Mouse (Mus musculus): ENCODE measurements around the gene Abhd17c. TPM values are rescaled to one million over a fixed set of nuclear protein-coding genes. Genes with fewer than 3 reads are reported as not detected.

Gene Abhd17c
- total RNA-seq, 2 experiments from 2014 or later: 45.0 to 53.9 TPM

- DNase-seq (ENCODE audit: low spot score in 2 of 2): no peak
Observed at GRCm38 (mm10) chr7:84120142-84120760, 31.4 kb downstream of the Abhd17c start.

GRCm38 (mm10) chr7:84119216-84120105, 32.2 kb downstream of the Abhd17c start:
- DNase-seq (ENCODE audit: low spot score in 2 of 2): no peak

DNA sequence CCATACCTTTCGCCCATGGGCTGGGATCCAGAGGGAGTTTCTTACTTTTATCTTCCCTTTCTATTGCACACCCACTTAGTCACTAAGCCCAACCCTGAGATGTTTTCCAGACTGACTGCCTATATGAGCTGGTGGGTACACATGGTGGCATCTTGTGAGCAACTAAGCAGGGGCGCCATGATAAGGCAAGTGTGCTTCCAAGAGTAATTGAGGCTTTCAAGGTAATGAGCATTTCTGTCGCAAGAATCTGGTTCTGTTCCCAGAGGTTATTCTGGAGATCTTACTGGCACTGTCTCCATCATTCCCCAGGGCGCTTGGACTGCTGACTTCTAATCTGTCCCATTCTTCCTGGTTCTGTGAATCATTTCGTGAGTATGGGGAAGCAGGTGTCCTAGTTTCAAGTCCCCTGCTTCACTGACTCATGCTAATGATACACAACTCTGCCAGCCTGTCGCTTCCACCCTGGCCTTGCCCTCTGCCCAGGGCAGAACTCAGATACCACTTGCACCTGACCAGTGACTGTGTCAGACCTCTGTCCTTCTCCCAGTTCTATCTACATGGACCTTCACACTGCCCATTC, 34.1 kb downstream of the Abhd17c start:
- no peak for DNase-seq (ENCODE audit: low spot score in 2 of 2)

DNA sequence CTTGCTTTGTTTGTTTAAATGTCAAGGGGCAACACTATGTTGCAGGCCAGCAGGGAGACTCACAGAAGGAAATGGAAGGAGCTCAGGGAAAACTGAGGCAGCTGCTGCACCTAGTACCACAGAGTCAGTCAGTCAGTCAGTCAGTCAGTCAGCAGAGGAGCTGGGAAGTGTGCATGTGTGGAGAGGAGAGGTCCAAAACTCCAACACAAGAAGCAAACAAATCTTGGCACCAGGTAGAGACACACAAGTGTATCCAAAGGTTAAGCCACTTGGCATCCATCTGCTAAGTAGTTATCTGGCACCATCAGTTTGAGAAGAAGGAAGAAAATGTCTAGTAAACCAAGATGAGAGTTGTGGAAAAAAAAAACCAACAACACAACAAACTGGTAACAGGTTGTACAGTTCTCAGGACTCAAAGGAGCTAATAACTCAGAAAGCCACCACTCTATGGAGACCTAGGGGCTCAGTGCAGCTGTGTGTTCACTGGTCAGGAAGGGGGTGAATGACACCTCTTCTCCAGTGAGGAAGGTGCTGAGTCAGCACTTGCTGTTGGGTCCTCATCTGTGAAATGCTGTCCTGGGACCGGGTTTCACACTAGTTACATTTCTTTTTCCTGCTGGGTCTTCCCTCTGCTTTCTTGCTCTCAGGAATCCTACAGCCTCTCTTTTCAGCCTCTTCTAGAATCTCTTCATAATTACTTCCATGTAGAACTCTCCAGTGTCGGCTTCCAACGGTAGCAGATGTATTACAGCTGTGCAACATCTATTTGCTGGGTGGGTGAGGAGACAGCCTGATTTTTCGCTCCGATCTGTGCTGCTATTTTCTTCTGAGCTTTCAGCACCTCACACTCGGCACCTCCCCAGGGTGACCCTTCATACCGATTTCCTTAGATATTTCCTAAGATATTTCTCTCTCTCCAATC, 34.8 kb downstream of the Abhd17c start:
- no peak for DNase-seq (ENCODE audit: low spot score in 2 of 2)

DNA sequence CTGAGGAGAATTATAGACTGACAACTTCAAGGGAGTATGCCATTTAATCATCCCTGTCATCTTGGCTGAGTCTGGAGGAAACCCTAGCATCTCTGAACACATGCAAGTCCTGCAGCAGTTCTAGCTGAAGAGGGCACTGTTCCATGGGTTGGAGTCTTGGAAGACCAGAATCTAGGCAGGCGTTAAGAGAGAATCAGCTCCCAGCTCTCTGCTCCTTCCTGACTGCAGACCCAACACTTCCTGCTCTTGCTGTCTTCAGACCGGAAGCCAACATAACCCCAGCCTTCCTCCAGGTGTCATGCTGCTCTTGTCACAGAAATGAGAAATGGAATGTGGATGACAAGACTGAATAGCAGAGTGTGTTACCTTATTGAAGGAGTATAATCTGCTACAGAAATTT, 36.3 kb downstream of the Abhd17c start:
- DNase-seq (ENCODE audit: low spot score in 2 of 2): no peak

DNA sequence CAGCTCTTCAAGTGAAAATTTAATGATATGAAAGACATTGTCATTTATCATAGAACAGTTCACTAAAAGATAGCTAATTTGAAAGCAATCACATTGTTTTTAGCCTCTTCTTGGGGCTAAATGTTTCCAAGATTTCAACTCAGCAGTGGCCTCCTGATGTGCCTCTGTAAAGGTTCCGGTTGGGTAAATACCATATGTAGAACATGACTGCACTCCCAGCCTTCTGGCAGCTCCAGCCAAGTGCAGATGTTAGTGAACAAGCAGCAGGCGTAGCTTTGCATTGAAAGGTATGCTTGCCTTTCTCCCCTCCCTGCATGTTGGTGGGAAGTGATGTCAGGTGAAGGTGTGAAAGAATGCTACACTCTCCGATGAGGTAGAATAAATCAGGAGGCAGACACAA, 36.9 kb downstream of the Abhd17c start:
- no peak for DNase-seq (ENCODE audit: low spot score in 2 of 2)

- no peak for DNase-seq (ENCODE audit: low spot score in 2 of 2)
Observed at GRCm38 (mm10) chr7:84113035-84113390, 38.7 kb downstream of the Abhd17c start.

DNA sequence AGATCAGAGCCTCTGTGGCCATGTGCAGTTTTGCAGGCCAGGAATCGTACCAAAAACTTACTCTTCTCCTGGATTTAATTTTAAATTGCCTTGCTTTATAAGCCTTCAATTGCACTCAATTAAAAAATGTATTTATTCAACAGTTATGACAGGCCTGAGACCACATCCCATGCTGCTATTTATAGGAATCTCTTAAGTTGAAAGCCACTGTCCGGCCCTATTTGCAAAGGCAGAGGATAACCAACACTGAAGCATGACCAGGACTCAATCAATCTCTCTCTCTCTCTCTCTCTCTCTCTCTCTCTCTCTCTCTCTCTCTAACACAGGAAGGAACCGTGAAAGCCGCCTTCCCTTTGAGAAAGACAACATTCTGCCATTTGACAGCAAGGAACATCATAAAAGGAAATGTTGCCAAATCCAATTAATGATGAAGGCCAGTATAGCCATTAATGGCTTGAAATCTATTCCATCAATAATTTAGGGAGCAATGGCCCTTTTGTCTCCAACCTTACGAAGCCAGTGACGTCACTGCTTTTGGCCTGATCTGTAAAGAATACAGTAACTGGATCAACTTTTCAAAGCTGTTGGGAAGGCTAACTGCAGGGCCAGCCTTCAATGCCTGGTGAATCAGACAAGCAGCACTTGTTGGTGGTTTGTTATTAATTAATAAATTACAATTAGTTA, 39.2 kb downstream of the Abhd17c start:
- DNase-seq (ENCODE audit: low spot score in 2 of 2): no peak

DNA sequence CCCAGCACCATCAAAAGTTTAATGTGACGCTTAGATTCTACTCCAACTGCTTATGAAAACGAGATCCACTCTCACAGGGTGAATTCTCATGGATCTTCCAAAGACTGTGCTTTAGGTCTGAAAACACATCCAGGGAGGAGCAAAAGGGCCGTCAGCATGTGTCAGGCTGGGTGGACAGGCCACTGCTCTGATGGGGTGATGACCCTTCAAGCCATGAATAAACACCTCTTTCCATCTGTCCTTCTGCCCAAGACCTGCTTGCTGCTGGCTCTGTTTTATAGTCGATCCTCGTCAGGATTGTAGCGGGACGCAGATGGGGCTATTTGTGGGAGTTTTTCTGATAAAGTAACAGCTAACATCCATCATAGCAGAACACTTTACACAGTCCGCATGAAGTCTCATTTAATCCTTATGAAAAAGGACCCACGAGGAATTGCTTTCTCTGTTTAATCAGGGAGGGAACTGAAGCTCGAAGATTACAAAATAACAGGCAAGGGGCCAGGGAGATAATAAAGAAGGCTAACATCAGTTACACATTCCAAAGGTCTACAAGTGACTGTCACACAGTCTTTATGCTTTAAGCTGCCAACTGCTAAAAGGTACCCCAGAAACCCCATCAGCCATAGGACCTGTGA, 39.9 kb downstream of the Abhd17c start:
- DNase-seq (ENCODE audit: low spot score in 2 of 2): no peak

GRCm38 (mm10) chr7:84106942-84107341, 44.8 kb downstream of the Abhd17c start:
- DNase-seq (ENCODE audit: low spot score in 2 of 2): no peak

DNA sequence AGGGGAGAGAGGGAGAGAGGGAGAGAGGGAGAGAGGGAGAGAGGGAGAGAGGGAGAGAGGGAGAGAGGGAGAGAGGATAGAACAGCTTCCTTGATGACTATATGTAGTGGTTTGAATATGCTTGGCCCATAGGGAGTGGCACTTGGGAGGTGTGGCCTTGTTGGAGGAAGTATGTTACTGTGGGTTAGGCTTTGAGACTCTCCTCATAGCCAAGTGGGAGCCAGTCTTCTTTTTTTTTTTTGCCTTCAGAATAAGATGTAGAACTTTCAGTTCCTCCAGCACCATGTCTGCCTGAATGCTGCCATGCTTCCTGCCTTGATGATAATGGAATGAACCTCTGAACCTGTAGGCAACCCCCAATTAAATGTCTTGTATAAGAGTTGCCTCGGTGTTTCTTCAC, 49.1 kb downstream of the Abhd17c start:
- no peak for DNase-seq (ENCODE audit: low spot score in 2 of 2)

GRCm38 (mm10) chr7:84100672-84101071, 51.0 kb downstream of the Abhd17c start:
- no peak for DNase-seq (ENCODE audit: low spot score in 2 of 2)

- no peak for DNase-seq (ENCODE audit: low spot score in 2 of 2)
Observed at GRCm38 (mm10) chr7:84098098-84098497, 53.6 kb downstream of the Abhd17c start.

- no peak for DNase-seq (ENCODE audit: low spot score in 2 of 2)
Observed at GRCm38 (mm10) chr7:84096501-84096900, 55.2 kb downstream of the Abhd17c start.

- no peak for DNase-seq (ENCODE audit: low spot score in 2 of 2)
Observed at GRCm38 (mm10) chr7:84090793-84091192, 60.9 kb downstream of the Abhd17c start.

DNA sequence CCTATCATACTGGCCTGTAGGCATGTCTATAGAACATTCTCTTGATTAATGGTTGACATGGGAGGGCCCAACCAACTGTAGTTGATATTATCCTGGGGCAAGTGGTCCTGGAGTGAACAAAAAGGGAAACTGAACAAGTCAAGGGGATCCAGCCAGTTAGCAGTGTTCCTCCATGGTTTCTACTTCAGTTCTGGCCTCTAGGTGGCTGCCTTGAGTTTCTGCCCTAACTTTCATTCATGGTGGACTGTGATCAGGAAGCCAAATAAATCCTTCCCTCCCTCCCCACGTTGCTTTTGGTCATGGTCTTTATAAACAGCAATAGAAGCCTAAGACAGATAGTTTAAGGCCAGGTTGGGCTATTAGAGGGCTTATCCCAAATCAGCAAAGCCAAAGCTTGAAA, 61.9 kb downstream of the Abhd17c start:
- DNase-seq (ENCODE audit: low spot score in 2 of 2): no peak

- DNase-seq (ENCODE audit: low spot score in 2 of 2): peak; percentile 35 to 48
Observed at GRCm38 (mm10) chr7:84088971-84089370, 62.7 kb downstream of the Abhd17c start.

GRCm38 (mm10) chr7:84088191-84088590, 63.5 kb downstream of the Abhd17c start:
- no peak for DNase-seq (ENCODE audit: low spot score in 2 of 2)

DNA sequence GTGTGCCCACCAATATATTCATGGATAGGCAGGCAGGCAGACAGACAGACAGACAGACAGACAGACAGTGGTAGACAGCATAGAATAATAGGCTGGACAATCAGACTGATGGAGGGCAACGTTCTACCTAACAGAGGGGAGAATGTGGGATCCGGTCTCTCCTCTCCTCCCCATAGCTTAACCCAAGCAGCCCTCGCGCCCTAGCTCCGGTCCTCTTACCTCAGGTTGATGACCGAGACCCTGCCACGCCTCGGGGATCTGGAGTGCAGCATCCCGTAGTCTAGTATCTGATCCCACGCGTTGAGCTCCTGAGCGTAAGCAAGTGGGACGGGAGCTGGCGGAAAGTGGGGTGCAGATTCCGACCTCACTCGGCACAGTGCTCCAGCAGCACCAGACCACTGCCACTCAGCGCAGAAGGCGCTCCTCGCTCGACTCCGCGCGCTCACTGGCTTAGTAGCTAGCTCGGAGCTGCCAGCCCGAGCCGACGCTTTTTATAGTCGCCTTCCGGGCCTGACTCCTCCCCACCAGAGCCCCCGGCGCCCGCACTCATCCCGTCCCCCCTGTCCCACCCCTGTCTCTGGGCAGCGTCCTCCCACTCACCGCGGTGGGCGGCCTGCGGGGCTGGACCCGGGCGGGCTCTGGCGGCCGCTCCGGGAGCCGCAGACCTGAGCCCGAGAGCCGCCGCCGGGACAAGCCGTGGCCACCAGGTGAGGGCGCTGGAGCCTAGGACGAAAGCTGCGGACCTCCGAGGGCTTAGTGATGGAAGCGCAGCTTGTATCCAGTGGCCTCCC, 65.5 kb downstream of the Abhd17c start, which contains the start of gene Cemip:
Gene Cemip (minus strand): TSS at position 464 of the 791 bp plus-strand sequence.
- DNase-seq (ENCODE audit: low spot score in 2 of 2): peak; percentile 64 to 66

Measured in adrenal gland, postnatal 4 days (tissue).